Mouse (Mus musculus) heart, embryonic 11.5 days (tissue): Measurements from ENCODE around the gene E030018B13Rik. TPM values are rescaled to one million over a fixed set of nuclear protein-coding genes. Genes with fewer than 3 reads are reported as not detected.

Experiments
- ATAC-seq: fragments of 200-750 bp; cut with Nextera tagmentation; replicated peaks from 2 replicates; pipeline ENCODE4 v1.8.0; 2017; ENCODE audit warnings: moderate library complexity; ENCODE audit not compliant: insufficient number of reproducible peaks, low FRiP score, low TSS enrichment
- H3K27ac ChIP-seq: fragments of 300-500 bp; sonication (generic); 2 replicates; pipeline ENCODE4 v1.5.1; 2014; ENCODE audit warnings: mild to moderate bottlenecking, low read depth, low read length
- H3K27me3 ChIP-seq: fragments of 300-500 bp; sonication (generic); 2 replicates; pipeline ENCODE4 v1.6.1; 2014; ENCODE audit warnings: mild to moderate bottlenecking, low read length, mixed read lengths; ENCODE audit not compliant: control insufficient read depth, insufficient read depth
- H3K36me3 ChIP-seq: fragments of 300-500 bp; sonication (generic); 2 replicates; pipeline ENCODE4 v1.6.1; 2014; ENCODE audit warnings: mild to moderate bottlenecking, low read length, moderate library complexity, mixed read lengths; ENCODE audit not compliant: control insufficient read depth, insufficient read depth
- H3K4me1 ChIP-seq: fragments of 300-500 bp; sonication (generic); 2 replicates; pipeline ENCODE4 v1.6.1; 2014; ENCODE audit warnings: low read length; ENCODE audit not compliant: control insufficient read depth, insufficient read depth
- H3K4me2 ChIP-seq: fragments of 300-500 bp; sonication (generic); 2 replicates; pipeline ENCODE4 v1.6.1; 2014; ENCODE audit warnings: mild to moderate bottlenecking, moderate library complexity
- H3K4me3 ChIP-seq: fragments of 300-500 bp; sonication (generic); 2 replicates; pipeline ENCODE4 v1.5.1; 2014; ENCODE audit warnings: low read depth, low read length
- H3K9ac ChIP-seq: fragments of 300-500 bp; sonication (generic); 2 replicates; pipeline ENCODE4 v1.6.1; 2014; ENCODE audit warnings: mild to moderate bottlenecking, low read depth, low read length, moderate library complexity
- H3K9me3 ChIP-seq: fragments of 300-500 bp; sonication (generic); replicated peaks from 2 replicates; pipeline ENCODE4 v1.6.1; 2016; ENCODE audit warnings: low read length; ENCODE audit not compliant: control insufficient read depth
- WGBS: fragments of 180-500 bp; shearing (Covaris S2); extraction: QIAGEN DNeasy Blood & Tissue Kit; methylation state at CpG from one replicate; pipeline ENCODE4 v1.1.7; 2014; ENCODE audit not compliant: insufficient replicate concordance; 5-methylcytosine and 5-hydroxymethylcytosine counted together
- polyA plus RNA-seq: library from polyadenylated mRNA; unstranded; fragments of >200 nt; fragmentation: Nextera tagmentation; extraction: Ambion mirVana; gene quantifications from 2 replicates; pipeline ENCODE4 v1.2.1, GENCODE M21; 2014

E030018B13Rik gene
- polyA plus RNA-seq, 1 experiment from 2014 or later = not detected

- Histone ChIP-seq H3K4me2 (peak overlapping the region; percentile 87), H3K4me1 (peaks cover 28% of the 10 kb centered on the region), H3K4me3 (peak overlapping the region; percentile 76), H3K9ac (peak overlapping the region; percentile 93), H3K36me3 (no peaks in the 10 kb centered on the region), H3K27ac (peak overlapping the region; percentile 94; the same call in 1 of the 2 replicates), H3K27me3 (no peaks in the 10 kb centered on the region), H3K9me3 (no peaks in the 10 kb centered on the region)
- ATAC-seq = no peak
- WGBS = under 1% methylated on average over 34 of the region's 34 CpGs
Measured at GRCm38 (mm10) chr7:63936188-63936985, 19.7 kb downstream of the E030018B13Rik start.

- Histone ChIP-seq H3K27me3 (no peaks in the 10 kb centered on the region), H3K9me3 (no peaks in the 10 kb centered on the region), H3K27ac (peak overlapping the region; percentile 94), H3K4me2 (peak overlapping the region; percentile 87), H3K4me3 (peak overlapping the region; percentile 76), H3K36me3 (no peaks in the 10 kb centered on the region), H3K9ac (peak overlapping the region; percentile 93), H3K4me1 (peaks cover 28% of the 10 kb centered on the region)
- 1% methylated on average over 11 of the region's 11 CpGs for WGBS
- no peak for ATAC-seq
Measured at GRCm38 (mm10) chr7:63936986-63937235, 20.3 kb downstream of the E030018B13Rik start.

- no peaks in the 10 kb centered on the region for H3K36me3 ChIP-seq
- peak overlapping the region; percentile 87 for H3K4me2 ChIP-seq
- no peaks in the 10 kb centered on the region for H3K27me3 ChIP-seq
- ATAC-seq = peak; percentile 52
- H3K4me1 ChIP-seq = peaks cover 28% of the 10 kb centered on the region
- H3K9ac ChIP-seq = peak overlapping the region; percentile 93
- peak overlapping the region; percentile 94 for H3K27ac ChIP-seq
- under 1% methylated on average over 78 of the region's 88 CpGs for WGBS
- peak overlapping the region; percentile 76 for H3K4me3 ChIP-seq
- H3K9me3 ChIP-seq = no peaks in the 10 kb centered on the region
Measured at GRCm38 (mm10) chr7:63937236-63938065, 20.8 kb downstream of the E030018B13Rik start.

GRCm38 (mm10) chr7:63938066-63938913, 21.6 kb downstream of the E030018B13Rik start:
- peaks cover 28% of the 10 kb centered on the region for H3K4me1 ChIP-seq
- H3K4me2 ChIP-seq = peak overlapping the region; percentile 87
- H3K4me3 ChIP-seq = peak overlapping the region; percentile 76
- peak; percentile 52 for ATAC-seq
- H3K27me3 ChIP-seq = no peaks in the 10 kb centered on the region
- no peaks in the 10 kb centered on the region for H3K36me3 ChIP-seq
- whole genome bisulfite sequencing = under 1% methylated on average over 109 of the region's 121 CpGs
- H3K9me3 ChIP-seq = no peaks in the 10 kb centered on the region
- H3K27ac ChIP-seq = peak overlapping the region; percentile 94
- peak overlapping the region; percentile 93 for H3K9ac ChIP-seq

GRCm38 (mm10) chr7:63938914-63939396, 22.3 kb downstream of the E030018B13Rik start, which contains the start of gene Klf13:
Gene Klf13 (minus strand): TSS chr7:63938915.
- Histone ChIP-seq H3K9ac (peak within 1 kb of the TSS; percentile 93), H3K36me3 (no peaks in the 10 kb centered on the region), H3K4me2 (peak within 1 kb of the TSS; percentile 87), H3K4me1 (peaks cover 23% of the 10 kb centered on the region), H3K27ac (peak within 1 kb of the TSS; percentile 97), H3K4me3 (peak within 1 kb of the TSS; percentile 76), H3K27me3 (no peaks in the 10 kb centered on the region), H3K9me3 (no peaks in the 10 kb centered on the region)
- WGBS = under 1% methylated on average over 50 of the region's 50 CpGs
- peak; percentile 90 for ATAC-seq

GRCm38 (mm10) chr7:63939397-63939951, 22.8 kb downstream of the E030018B13Rik start:
- H3K27ac ChIP-seq = peak overlapping the region; percentile 97
- H3K4me2 ChIP-seq = peak overlapping the region; percentile 87
- peak overlapping the region; percentile 80 for H3K9ac ChIP-seq
- ATAC-seq = peak; percentile 49
- no peaks in the 10 kb centered on the region for H3K9me3 ChIP-seq
- peaks cover 20% of the 10 kb centered on the region for H3K4me1 ChIP-seq
- no peaks in the 10 kb centered on the region for H3K36me3 ChIP-seq
- no peaks in the 10 kb centered on the region for H3K27me3 ChIP-seq
- H3K4me3 ChIP-seq = peak overlapping the region; percentile 76
- 1% methylated on average over 38 of the region's 39 CpGs for WGBS

- 0 out of 2 replicates have a peak overlapping the region, but pooled peaks have one; percentile 97 for H3K27ac ChIP-seq
- H3K9me3 ChIP-seq = no peaks in the 10 kb centered on the region
- no peaks in the 10 kb centered on the region for H3K36me3 ChIP-seq
- no peak for ATAC-seq
- H3K27me3 ChIP-seq = no peaks in the 10 kb centered on the region
- H3K4me3 ChIP-seq = no peak overlapping the region
- 78% methylated on average over 5 of the region's 5 CpGs for WGBS
- H3K4me1 ChIP-seq = peaks cover 11% of the 10 kb centered on the region
- no peak overlapping the region; the same call in 1 of the 2 replicates for H3K9ac ChIP-seq
- peak overlapping the region; percentile 87; the same call in 1 of the 2 replicates for H3K4me2 ChIP-seq
Measured at GRCm38 (mm10) chr7:63940321-63940720, 23.7 kb downstream of the E030018B13Rik start.
